Mouse (Mus musculus): ENCODE results near the gene Prdx1. TPM values are rescaled to one million over a fixed set of nuclear protein-coding genes. Genes with fewer than 3 reads are reported as not detected.
"Not testable (repeated sequence)": the region's sequence is repeated elsewhere in the genome, so short reads cannot be mapped to it uniquely, and the experiment has no call there.

Gene Prdx1
- polyA plus RNA-seq, 1 experiment from 2014 or later: 964 TPM

DNA sequence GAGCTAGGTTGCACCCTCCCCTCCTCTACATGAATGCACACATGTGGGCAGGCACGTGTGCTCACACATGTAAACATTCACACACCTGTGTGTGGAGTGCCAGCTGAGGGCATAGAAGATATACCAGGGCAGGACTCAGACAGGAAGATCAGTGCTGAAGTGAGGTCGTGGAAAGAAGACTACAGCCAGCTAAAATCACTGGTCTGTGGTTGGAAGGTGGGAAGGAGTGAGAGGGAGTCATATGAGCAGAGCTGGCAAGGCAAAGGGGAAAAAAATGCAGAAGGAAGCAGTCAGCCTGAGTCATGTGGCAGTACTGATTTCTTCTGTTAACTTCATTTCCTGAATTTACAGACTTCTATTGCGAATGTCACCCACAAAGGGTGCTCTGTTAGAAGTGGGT lies 17.2 kb upstream of the Prdx1 start:
- Histone ChIP-seq H3K4me2 (ENCODE audit: low read depth, low read length) (no peak overlapping the region), H3K27ac (ENCODE audit: low read length) (no peak overlapping the region), H3K27me3 (ENCODE audit: control insufficient read depth, insufficient read depth, low read depth, low read length) (no peaks in the 10 kb centered on the region), H3K36me3 (ENCODE audit: control insufficient read depth, insufficient read depth) (no peaks in the 10 kb centered on the region), H3K4me1 (ENCODE audit: control insufficient read depth, low read depth, low read length) (peaks cover 6% of the 10 kb centered on the region), H3K9ac (ENCODE audit: low read depth, low read length) (no peak overlapping the region), H3K9me3 (replicated peaks; ENCODE audit: control insufficient read depth, low read length) (no peaks in the 10 kb centered on the region), H3K4me3 (ENCODE audit: low read depth, low read length) (no peak overlapping the region)
- WGBS (ENCODE audit: insufficient replicate concordance): 17% methylated on average over 3 of the region's 3 CpGs
- ATAC-seq (ENCODE audit: low read depth): no peak

DNA sequence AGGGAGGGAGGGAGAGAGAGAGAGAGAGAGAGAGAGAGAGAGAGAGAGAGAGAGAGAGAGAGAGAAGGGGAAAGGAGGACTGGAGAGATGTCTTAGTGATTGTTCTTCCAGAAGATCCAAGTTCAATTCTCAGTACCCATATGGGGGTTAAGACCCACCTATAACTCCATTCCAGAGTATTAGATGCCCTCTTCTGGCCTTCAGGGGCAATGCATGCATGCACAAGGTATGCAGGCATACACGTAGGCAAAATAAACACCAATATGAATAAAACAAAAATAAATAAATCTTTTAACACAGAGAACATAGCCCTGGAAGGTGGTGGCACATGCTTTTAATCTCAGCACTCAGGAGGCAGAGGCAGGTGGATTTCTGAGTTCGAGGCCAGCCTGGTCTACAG lies 16.1 kb upstream of the Prdx1 start:
- ATAC-seq (ENCODE audit: low read depth): no peak
- H3K9ac ChIP-seq (ENCODE audit: low read depth, low read length): no peak overlapping the region
- WGBS (ENCODE audit: insufficient replicate concordance): 39% methylated on average over 2 of the region's 2 CpGs
- no peaks in the 10 kb centered on the region for H3K9me3 ChIP-seq (replicated peaks; ENCODE audit: control insufficient read depth, low read length)
- peaks cover 10% of the 10 kb centered on the region for H3K4me1 ChIP-seq (ENCODE audit: control insufficient read depth, low read depth, low read length)
- no peak overlapping the region for H3K4me3 ChIP-seq (ENCODE audit: low read depth, low read length)
- no peaks in the 10 kb centered on the region for H3K36me3 ChIP-seq (ENCODE audit: control insufficient read depth, insufficient read depth)
- no peaks in the 10 kb centered on the region for H3K27me3 ChIP-seq (ENCODE audit: control insufficient read depth, insufficient read depth, low read depth, low read length)
- no peak overlapping the region for H3K4me2 ChIP-seq (ENCODE audit: low read depth, low read length)
- no peak overlapping the region for H3K27ac ChIP-seq (ENCODE audit: low read length)

DNA sequence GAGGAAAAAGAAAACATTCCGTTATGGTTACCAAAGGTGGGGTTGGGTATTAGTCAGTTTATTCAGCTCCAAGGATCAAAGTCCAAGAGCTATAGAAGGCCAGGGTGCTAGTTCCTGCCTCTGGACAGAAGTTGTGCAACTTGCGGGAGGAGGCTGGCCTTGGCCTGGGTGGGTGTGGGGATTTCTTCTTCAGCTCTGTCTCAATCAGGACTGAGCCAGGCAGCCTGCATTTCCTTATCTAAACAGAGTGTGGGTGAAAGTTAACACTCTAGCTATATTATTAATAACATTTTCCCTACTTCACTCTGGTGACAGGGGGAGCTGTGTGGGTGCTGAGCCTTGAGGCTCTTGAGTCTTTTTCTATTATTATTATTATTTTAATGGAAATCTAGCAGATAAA lies 12.6 kb upstream of the Prdx1 start:
- Histone ChIP-seq H3K27ac (ENCODE audit: low read length) (peak overlapping the region; percentile 36), H3K4me2 (ENCODE audit: low read depth, low read length) (no peak overlapping the region)
- ATAC-seq (ENCODE audit: low read depth): peak; percentile 92

DNA sequence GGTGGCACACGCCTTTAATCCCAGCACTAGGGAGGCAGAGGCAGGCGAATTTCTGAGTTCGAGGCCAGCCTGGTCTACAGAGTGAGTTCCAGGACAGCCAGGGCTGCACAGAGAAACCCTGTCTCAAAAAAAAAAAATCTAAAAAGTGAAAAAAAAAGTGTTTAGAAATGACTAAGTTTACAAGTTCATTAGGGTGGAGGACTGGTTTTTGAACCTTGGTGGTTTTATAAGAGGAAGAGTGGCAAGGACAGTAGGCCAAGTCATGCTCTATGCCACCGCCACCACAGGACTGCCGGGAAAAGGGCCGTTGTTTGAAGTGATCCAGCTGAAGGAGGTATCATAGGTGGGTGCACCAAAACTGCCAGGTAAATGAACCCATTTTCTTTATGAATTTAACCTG lies 10.6 kb upstream of the Prdx1 start:
- not testable (repeated sequence) for H3K4me1 ChIP-seq (ENCODE audit: control insufficient read depth, low read depth, low read length); H3K27me3 ChIP-seq (ENCODE audit: control insufficient read depth, insufficient read depth, low read depth, low read length); H3K4me2 ChIP-seq (ENCODE audit: low read depth, low read length); ATAC-seq (ENCODE audit: low read depth); H3K36me3 ChIP-seq (ENCODE audit: control insufficient read depth, insufficient read depth); H3K27ac ChIP-seq (ENCODE audit: low read length); H3K9me3 ChIP-seq (replicated peaks; ENCODE audit: control insufficient read depth, low read length); H3K4me3 ChIP-seq (ENCODE audit: low read depth, low read length); H3K9ac ChIP-seq (ENCODE audit: low read depth, low read length)
- WGBS (ENCODE audit: insufficient replicate concordance): 69% methylated on average over 6 of the region's 6 CpGs

More for the DNA sequence above, 12.6 kb upstream of the Prdx1 start:
- Histone ChIP-seq H3K27me3 (ENCODE audit: control insufficient read depth, insufficient read depth, low read depth, low read length) (no peaks in the 10 kb centered on the region), H3K9ac (ENCODE audit: low read depth, low read length) (no peak overlapping the region), H3K36me3 (ENCODE audit: control insufficient read depth, insufficient read depth) (no peaks in the 10 kb centered on the region), H3K9me3 (replicated peaks; ENCODE audit: control insufficient read depth, low read length) (no peaks in the 10 kb centered on the region), H3K4me1 (ENCODE audit: control insufficient read depth, low read depth, low read length) (peaks cover 10% of the 10 kb centered on the region), H3K4me3 (ENCODE audit: low read depth, low read length) (no peak overlapping the region)
- WGBS (ENCODE audit: insufficient replicate concordance): 29% methylated on average over 2 of the region's 2 CpGs

DNA sequence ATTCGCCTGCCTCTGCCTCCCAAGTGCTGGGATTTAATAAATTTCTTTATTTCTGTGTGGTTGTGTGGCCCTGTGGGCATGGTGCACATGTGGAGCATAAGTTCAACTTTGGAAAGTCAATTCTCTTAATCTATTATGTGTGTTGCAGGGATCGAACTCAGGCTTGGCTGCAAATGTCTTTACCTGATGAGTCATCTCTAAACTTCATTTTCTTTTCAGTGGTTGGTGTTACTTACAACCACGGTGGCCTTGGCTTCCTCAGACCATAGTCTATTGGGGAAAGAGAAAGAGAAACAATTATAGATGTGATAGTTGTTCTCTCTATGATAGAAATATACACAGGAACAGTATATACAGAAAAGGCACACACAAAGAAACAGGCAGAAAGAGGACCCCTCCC lies 9.3 kb upstream of the Prdx1 start:
- H3K9ac ChIP-seq (ENCODE audit: low read depth, low read length): no peak overlapping the region
- no peaks in the 10 kb centered on the region for H3K27me3 ChIP-seq (ENCODE audit: control insufficient read depth, insufficient read depth, low read depth, low read length)
- no peak for ATAC-seq (ENCODE audit: low read depth)
- H3K4me2 ChIP-seq (ENCODE audit: low read depth, low read length): no peak overlapping the region
- 61% methylated on average over 3 of the region's 3 CpGs for WGBS (ENCODE audit: insufficient replicate concordance)
- no peak overlapping the region for H3K27ac ChIP-seq (ENCODE audit: low read length)
- H3K4me3 ChIP-seq (ENCODE audit: low read depth, low read length): no peak overlapping the region
- H3K9me3 ChIP-seq (replicated peaks; ENCODE audit: control insufficient read depth, low read length): no peaks in the 10 kb centered on the region
- peaks cover 10% of the 10 kb centered on the region for H3K4me1 ChIP-seq (ENCODE audit: control insufficient read depth, low read depth, low read length)
- H3K36me3 ChIP-seq (ENCODE audit: control insufficient read depth, insufficient read depth): no peaks in the 10 kb centered on the region

DNA sequence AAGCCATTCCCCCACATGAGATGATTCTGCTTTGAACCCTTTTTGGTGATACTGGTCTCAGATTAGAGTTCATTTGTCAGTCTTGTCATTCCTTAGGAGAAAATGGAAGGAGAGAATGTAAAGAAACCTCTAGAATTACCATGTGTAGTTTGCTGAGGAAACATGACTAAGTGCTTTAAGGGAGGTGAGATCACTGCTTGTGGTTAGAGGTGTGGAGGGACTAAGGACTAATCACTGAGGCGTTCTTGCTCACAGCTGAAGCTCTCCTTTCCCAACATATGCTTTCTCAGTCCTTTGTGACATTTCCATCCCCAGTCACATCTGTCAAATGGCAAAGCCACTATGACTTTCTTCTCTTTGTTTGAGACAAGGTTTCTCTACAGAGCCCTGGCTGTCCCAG lies 7.5 kb upstream of the Prdx1 start:
- no peaks in the 10 kb centered on the region for H3K36me3 ChIP-seq (ENCODE audit: control insufficient read depth, insufficient read depth)
- no peak overlapping the region for H3K9ac ChIP-seq (ENCODE audit: low read depth, low read length)
- peaks cover 8% of the 10 kb centered on the region for H3K4me1 ChIP-seq (ENCODE audit: control insufficient read depth, low read depth, low read length)
- ATAC-seq (ENCODE audit: low read depth): no peak
- 29% methylated on average over 1 of the region's 1 CpGs for WGBS (ENCODE audit: insufficient replicate concordance)
- H3K4me3 ChIP-seq (ENCODE audit: low read depth, low read length): no peak overlapping the region
- no peaks in the 10 kb centered on the region for H3K9me3 ChIP-seq (replicated peaks; ENCODE audit: control insufficient read depth, low read length)
- no peaks in the 10 kb centered on the region for H3K27me3 ChIP-seq (ENCODE audit: control insufficient read depth, insufficient read depth, low read depth, low read length)
- H3K4me2 ChIP-seq (ENCODE audit: low read depth, low read length): no peak overlapping the region
- no peak overlapping the region for H3K27ac ChIP-seq (ENCODE audit: low read length)

DNA sequence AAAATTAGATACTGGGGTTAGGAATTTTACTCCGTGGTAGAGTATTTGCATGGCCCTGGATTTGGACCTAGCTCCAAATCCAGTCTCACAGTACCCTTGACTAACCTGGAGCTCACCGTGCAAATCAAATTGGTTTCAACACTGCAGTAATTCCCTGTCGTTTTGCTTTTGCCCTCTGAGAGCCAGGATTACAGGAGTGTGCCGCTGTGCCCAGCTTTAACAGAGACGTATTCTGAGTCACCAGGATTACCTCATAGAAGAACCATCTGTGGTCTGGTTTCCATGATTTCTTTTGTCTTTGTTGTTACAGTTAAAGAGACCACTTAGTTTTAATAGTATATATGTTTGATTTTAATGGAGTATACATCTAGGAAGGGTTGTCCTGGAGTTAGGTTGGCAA lies 6.2 kb upstream of the Prdx1 start:
- Histone ChIP-seq H3K4me1 (ENCODE audit: control insufficient read depth, low read depth, low read length) (peaks cover 7% of the 10 kb centered on the region), H3K9ac (ENCODE audit: low read depth, low read length) (no peak overlapping the region), H3K36me3 (ENCODE audit: control insufficient read depth, insufficient read depth) (no peaks in the 10 kb centered on the region), H3K4me2 (ENCODE audit: low read depth, low read length) (no peak overlapping the region), H3K4me3 (ENCODE audit: low read depth, low read length) (no peak overlapping the region), H3K27ac (ENCODE audit: low read length) (no peak overlapping the region), H3K27me3 (ENCODE audit: control insufficient read depth, insufficient read depth, low read depth, low read length) (no peaks in the 10 kb centered on the region), H3K9me3 (replicated peaks; ENCODE audit: control insufficient read depth, low read length) (no peaks in the 10 kb centered on the region)
- 57% methylated on average over 5 of the region's 5 CpGs for WGBS (ENCODE audit: insufficient replicate concordance)
- ATAC-seq (ENCODE audit: low read depth): no peak

DNA sequence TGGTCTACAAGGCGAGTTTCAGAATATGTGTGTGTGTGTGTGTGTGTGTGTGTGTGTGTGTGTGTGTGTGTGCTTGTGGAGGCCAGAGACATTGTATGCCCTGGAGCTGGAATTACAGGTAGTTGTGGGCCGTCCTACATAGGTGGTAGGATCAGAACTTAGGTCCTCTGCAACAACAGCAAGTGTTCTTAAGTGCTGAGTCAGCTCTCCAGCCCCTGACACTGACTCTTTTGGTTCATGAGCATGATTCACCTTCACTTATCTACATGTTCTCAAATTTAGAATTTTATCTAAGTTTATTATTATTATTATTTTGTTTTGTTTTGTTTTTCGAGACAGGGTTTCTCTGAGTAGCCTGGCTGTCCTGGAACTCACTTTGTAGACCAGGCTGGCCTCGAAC lies 4.8 kb upstream of the Prdx1 start:
- 70% methylated on average over 4 of the region's 4 CpGs for WGBS (ENCODE audit: insufficient replicate concordance)
- not testable (repeated sequence) for H3K9me3 ChIP-seq (replicated peaks; ENCODE audit: control insufficient read depth, low read length); H3K27me3 ChIP-seq (ENCODE audit: control insufficient read depth, insufficient read depth, low read depth, low read length); H3K27ac ChIP-seq (ENCODE audit: low read length); H3K9ac ChIP-seq (ENCODE audit: low read depth, low read length); H3K4me3 ChIP-seq (ENCODE audit: low read depth, low read length); H3K36me3 ChIP-seq (ENCODE audit: control insufficient read depth, insufficient read depth); ATAC-seq (ENCODE audit: low read depth); H3K4me2 ChIP-seq (ENCODE audit: low read depth, low read length)
- H3K4me1 ChIP-seq (ENCODE audit: control insufficient read depth, low read depth, low read length): peaks cover 19% of the 10 kb centered on the region

DNA sequence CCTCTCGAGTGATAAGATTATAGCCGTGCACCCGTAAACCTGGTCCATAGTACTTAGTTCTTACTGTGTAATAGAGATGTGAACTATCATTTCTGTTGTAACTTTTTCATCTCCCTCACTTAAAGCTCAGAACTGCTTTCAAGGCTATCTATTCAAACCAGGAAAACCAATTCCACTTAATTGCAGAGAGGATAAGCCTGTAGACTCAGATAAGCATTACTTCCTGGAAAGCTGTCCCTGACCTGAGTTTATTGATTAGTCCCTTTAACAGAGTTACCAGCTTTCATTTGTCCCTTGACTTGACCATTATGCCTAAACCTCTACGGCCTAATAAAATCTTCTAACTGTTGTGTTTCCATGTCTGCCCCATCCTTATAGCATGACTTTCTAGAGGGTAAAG lies 1.4 kb upstream of the Prdx1 start:
- H3K27me3 ChIP-seq (ENCODE audit: control insufficient read depth, insufficient read depth, low read depth, low read length): no peaks in the 10 kb centered on the region
- WGBS (ENCODE audit: insufficient replicate concordance): 14% methylated on average over 4 of the region's 4 CpGs
- no peaks in the 10 kb centered on the region; the same call in 1 of the 2 replicates for H3K36me3 ChIP-seq (ENCODE audit: control insufficient read depth, insufficient read depth)
- no peak for ATAC-seq (ENCODE audit: low read depth)
- peaks cover 35% of the 10 kb centered on the region for H3K4me1 ChIP-seq (ENCODE audit: control insufficient read depth, low read depth, low read length)
- H3K9ac ChIP-seq (ENCODE audit: low read depth, low read length): no peak overlapping the region
- peak overlapping the region; percentile 9; the same call in 1 of the 2 replicates for H3K4me2 ChIP-seq (ENCODE audit: low read depth, low read length)
- H3K27ac ChIP-seq (ENCODE audit: low read length): no peak overlapping the region
- H3K9me3 ChIP-seq (replicated peaks; ENCODE audit: control insufficient read depth, low read length): no peaks in the 10 kb centered on the region
- no peak overlapping the region for H3K4me3 ChIP-seq (ENCODE audit: low read depth, low read length)
